Mouse (Mus musculus) MEL (cell line): ENCODE results near the gene Rab31. TPM values are rescaled to one million over a fixed set of nuclear protein-coding genes. Genes with fewer than 3 reads are reported as not detected.

Experiments
- DNase-seq: peaks from one replicate; pipeline ENCODE4 v3.0.0; 2011; ENCODE audit warnings: low read depth, low spot score
- H3K27ac ChIP-seq: 2 replicates; pipeline ENCODE4 v1.5.1; 2012; ENCODE audit warnings: low read depth, mild to moderate bottlenecking, control low read depth, low read length, moderate library complexity; ENCODE audit not compliant: control insufficient read depth
- H3K27me3 ChIP-seq, 2 experiments: fragments of 150-350 bp in 1 of 2; sonication (generic) in 1 of 2; 2 replicates each; pipeline ENCODE4 v1.6.1; 2012; ENCODE audit warnings: low read length in 2 of 2, mild to moderate bottlenecking in 2 of 2, improper control_type of control experiment in 1 of 2, moderate library complexity in 1 of 2; ENCODE audit not compliant: insufficient read depth in 2 of 2, control insufficient read depth in 1 of 2
- H3K36me3 ChIP-seq, 2 experiments: 2 replicates each; pipeline ENCODE4 v1.6.1; 2012 to 2014; ENCODE audit warnings: low read length in 2 of 2, improper control_type of control experiment in 1 of 2, inconsistent platforms in 1 of 2, mild to moderate bottlenecking in 1 of 2; ENCODE audit not compliant: insufficient read depth in 2 of 2, control insufficient read depth in 1 of 2
- H3K4me1 ChIP-seq, 2 experiments: fragments of 150-350 bp in 1 of 2; sonication (generic) in 1 of 2; 2 replicates each; pipeline ENCODE4 v1.6.1; 2012; ENCODE audit warnings: low read length in 2 of 2, improper control_type of control experiment in 1 of 2, mild to moderate bottlenecking in 1 of 2; ENCODE audit not compliant: insufficient read depth in 2 of 2, control insufficient read depth in 1 of 2
- H3K4me3 ChIP-seq, 2 experiments: fragments of 150-350 bp in 1 of 2; sonication (generic) in 1 of 2; 2 replicates each; pipeline ENCODE4 v1.5.1; 2012; ENCODE audit warnings: low read depth in 2 of 2, low read length in 2 of 2, mild to moderate bottlenecking in 2 of 2, moderate library complexity in 2 of 2, control low read depth in 1 of 2, improper control_type of control experiment in 1 of 2; ENCODE audit not compliant: control insufficient read depth in 1 of 2, insufficient read depth in 1 of 2
- H3K79me2 ChIP-seq: 2 replicates; pipeline ENCODE4 v1.6.1; 2012; ENCODE audit warnings: mild to moderate bottlenecking, low read length, moderate library complexity; ENCODE audit not compliant: control insufficient read depth, poor library complexity, insufficient read depth
- H3K9ac ChIP-seq: 2 replicates; pipeline ENCODE4 v1.6.1; 2012; ENCODE audit warnings: low read depth, mild to moderate bottlenecking, control low read depth, low read length, moderate library complexity; ENCODE audit not compliant: control insufficient read depth, poor library complexity, severe bottlenecking
- H3K9me3 ChIP-seq: fragments of 150-350 bp; sonication (generic); replicated peaks from 2 replicates; pipeline ENCODE4 v1.6.1; 2012; ENCODE audit warnings: mild to moderate bottlenecking, low read length, improper control_type of control experiment, moderate library complexity; ENCODE audit not compliant: insufficient read depth
- CHD1 ChIP-seq: IDR thresholded peaks from 2 replicates; pipeline ENCODE4 v1.6.1; 2012; ENCODE audit warnings: low read depth, mild to moderate bottlenecking, inconsistent platforms, low read length, improper control_type of control experiment
- EP300 ChIP-seq, 2 experiments: IDR thresholded peaks; 2 replicates each; pipeline ENCODE4 v1.6.1; 2011; ENCODE audit warnings: improper control_type of control experiment in 2 of 2, low read length in 2 of 2, low read depth in 1 of 2, mild to moderate bottlenecking in 1 of 2
- GATA1 ChIP-seq: IDR thresholded peaks from 2 replicates; pipeline ENCODE4 v1.6.1; 2011; ENCODE audit warnings: low read depth, low read length, improper control_type of control experiment
- HCFC1 ChIP-seq: IDR thresholded peaks from 2 replicates; pipeline ENCODE4 v1.6.1; 2012; ENCODE audit warnings: low read depth, mild to moderate bottlenecking, inconsistent platforms, low read length, improper control_type of control experiment, moderate library complexity
- JUND ChIP-seq: IDR thresholded peaks from 2 replicates; pipeline ENCODE4 v1.6.1; 2011; ENCODE audit warnings: low read depth, mild to moderate bottlenecking, improper control_type of control experiment, low read length
- KAT2A ChIP-seq: conservative IDR thresholded peaks from 2 replicates; pipeline ENCODE4 v1.6.1; 2012; ENCODE audit warnings: low read depth, low read length, improper control_type of control experiment, inconsistent platforms
- MAX ChIP-seq: IDR thresholded peaks from 2 replicates; pipeline ENCODE4 v1.6.1; 2011; ENCODE audit warnings: low read length, improper control_type of control experiment
- MAZ ChIP-seq: IDR thresholded peaks from 2 replicates; pipeline ENCODE4 v1.6.1; 2012; ENCODE audit warnings: low read depth, mild to moderate bottlenecking, inconsistent platforms, low read length, improper control_type of control experiment
- MEF2A ChIP-seq: IDR thresholded peaks from 2 replicates; pipeline ENCODE4 v1.6.1; 2014; ENCODE audit warnings: low read depth, mild to moderate bottlenecking, inconsistent platforms, low read length, improper control_type of control experiment; ENCODE audit not compliant: poor library complexity, insufficient replicate concordance, severe bottlenecking; ENCODE audit errors: extremely low read depth
- MYC ChIP-seq: IDR thresholded peaks from 2 replicates; pipeline ENCODE4 v1.6.1; 2011; ENCODE audit warnings: low read depth, mild to moderate bottlenecking, low read length, improper control_type of control experiment, moderate library complexity
- NELFE ChIP-seq: IDR thresholded peaks from 2 replicates; pipeline ENCODE4 v1.6.1; 2011; ENCODE audit warnings: low read depth, low read length, improper control_type of control experiment
- NRF1 ChIP-seq: IDR thresholded peaks from 2 replicates; pipeline ENCODE4 v1.6.1; 2014; ENCODE audit warnings: low read depth, mild to moderate bottlenecking, inconsistent platforms, low read length, improper control_type of control experiment, moderate library complexity; ENCODE audit not compliant: poor library complexity, insufficient read depth, severe bottlenecking
- POLR2A ChIP-seq, 2 experiments: IDR thresholded peaks; 2 replicates each; pipeline ENCODE4 v1.6.1; 2011 to 2012; ENCODE audit warnings: low read length in 2 of 2, mild to moderate bottlenecking in 2 of 2, control low read depth in 1 of 2, improper control_type of control experiment in 1 of 2, low read depth in 1 of 2, moderate library complexity in 1 of 2; ENCODE audit not compliant: control insufficient read depth in 1 of 2, insufficient read depth in 1 of 2, poor library complexity in 1 of 2
- POLR2AphosphoS2 ChIP-seq: IDR thresholded peaks from 2 replicates; pipeline ENCODE4 v1.6.1; 2011; ENCODE audit warnings: low read length, improper control_type of control experiment
- RAD21 ChIP-seq: IDR thresholded peaks from 2 replicates; pipeline ENCODE4 v1.6.1; 2011; ENCODE audit warnings: mild to moderate bottlenecking, low read depth, low read length, improper control_type of control experiment
- SMC3 ChIP-seq: IDR thresholded peaks from 2 replicates; pipeline ENCODE4 v1.6.1; 2011; ENCODE audit warnings: low read depth, low read length, improper control_type of control experiment
- TAL1 ChIP-seq: IDR thresholded peaks from 2 replicates; pipeline ENCODE4 v1.6.1; 2012; ENCODE audit warnings: mild to moderate bottlenecking, inconsistent platforms, low read length, moderate library complexity, mixed read lengths
- TBP ChIP-seq: IDR thresholded peaks from 2 replicates; pipeline ENCODE4 v1.8.0; 2011; ENCODE audit warnings: low read depth, low read length, improper control_type of control experiment
- TCF12 ChIP-seq: IDR thresholded peaks from 2 replicates; pipeline ENCODE4 v1.6.1; 2014; ENCODE audit warnings: low read depth, mild to moderate bottlenecking, inconsistent platforms, low read length, improper control_type of control experiment, moderate library complexity
- UBTF ChIP-seq: IDR thresholded peaks from 2 replicates; pipeline ENCODE4 v1.6.1; 2012; ENCODE audit warnings: low read depth, mild to moderate bottlenecking, inconsistent platforms, low read length, improper control_type of control experiment, moderate library complexity, borderline replicate concordance; ENCODE audit not compliant: insufficient read depth
- USF1 ChIP-seq: IDR thresholded peaks from 2 replicates; pipeline ENCODE4 v1.6.1; 2014; ENCODE audit warnings: low read depth, mild to moderate bottlenecking, inconsistent platforms, low read length, improper control_type of control experiment, moderate library complexity
- USF2 ChIP-seq, 2 experiments: IDR thresholded peaks; 2 replicates each; pipeline ENCODE4 v1.6.1; 2011 to 2012; ENCODE audit warnings: improper control_type of control experiment in 2 of 2, low read length in 2 of 2, borderline replicate concordance in 1 of 2, inconsistent platforms in 1 of 2, low read depth in 1 of 2, mild to moderate bottlenecking in 1 of 2; ENCODE audit not compliant: insufficient read depth in 1 of 2
- ZKSCAN1 ChIP-seq: IDR thresholded peaks from 2 replicates; pipeline ENCODE4 v1.6.1; 2012; ENCODE audit warnings: low read depth, mild to moderate bottlenecking, inconsistent platforms, low read length, improper control_type of control experiment, moderate library complexity
- ZMIZ1 ChIP-seq: IDR thresholded peaks from 2 replicates; pipeline ENCODE4 v1.6.1; 2012; ENCODE audit warnings: low read depth, mild to moderate bottlenecking, inconsistent platforms, low read length, improper control_type of control experiment, moderate library complexity
- ZNF384 ChIP-seq: IDR thresholded peaks from 2 replicates; pipeline ENCODE4 v1.6.1; 2012; ENCODE audit warnings: low read depth, mild to moderate bottlenecking, inconsistent platforms, low read length, improper control_type of control experiment
- polyA plus RNA-seq, 2 experiments: library from polyadenylated mRNA; stranded (reverse) in 1 of 2; unstranded in 1 of 2; fragments of >175 nt in 1 of 2; fragments of >200 nt in 1 of 2; gene quantifications; 2 replicates each; pipeline versions ENCODE4 v1.2.1 to v1.2.4; 2012; ENCODE audit warnings: low replicate concordance in 2 of 2, low read depth in 1 of 2; ENCODE audit not compliant: insufficient read length in 2 of 2, insufficient read depth in 1 of 2, missing spikeins in 1 of 2
- total RNA-seq: library from RNA; depleted of rRNA; stranded (reverse); fragments of 300-350 nt; gene quantifications from 2 replicates; pipeline ENCODE4 v1.2.3, GENCODE M21; 2012

The Rab31 gene
- total and polyA plus RNA-seq, 3 experiments: 23.6 to 25.7 TPM; not detected in 1

DNA sequence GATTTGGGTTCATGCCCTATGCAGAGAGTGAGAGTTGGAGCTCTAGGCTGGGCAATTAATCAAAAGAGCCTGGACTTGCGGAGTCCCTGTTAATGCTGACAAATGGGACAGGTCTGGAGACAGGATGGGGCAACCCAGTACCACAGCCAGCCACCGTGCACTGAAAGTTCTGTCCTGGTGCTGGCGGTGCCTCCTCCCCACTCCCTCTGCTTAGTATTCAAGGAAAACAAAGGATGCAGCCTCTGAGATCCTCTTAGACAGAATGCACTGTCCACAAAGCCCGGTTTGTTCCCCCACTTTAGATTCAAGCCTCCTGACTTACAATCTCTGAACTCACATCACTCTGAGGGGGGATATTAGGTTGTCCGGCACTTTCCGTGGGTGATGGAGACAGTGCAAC lies 26.2 kb downstream of the Rab31 start:
- Histone ChIP-seq H3K4me3 (no peak overlapping the region), H3K79me2 (0 out of 2 replicates have a peak, but pooled peaks cover 1% of the 10 kb centered on the region), H3K9ac (no peak overlapping the region), H3K27ac (no peak overlapping the region), H3K4me1 (no peaks in the 10 kb centered on the region), H3K27me3 (no peaks in the 10 kb centered on the region), H3K9me3 (no peaks in the 10 kb centered on the region), H3K36me3 (no peaks in the 10 kb centered on the region)
- DNase-seq: no peak
- no peak for TF ChIP-seq EP300 (IDR thresholded peaks at IDR 0.05; ENCODE audit: low read depth in 1 of 2, low read length in 2 of 2)
- no peak for TF ChIP-seq POLR2A (IDR thresholded peaks at IDR 0.05; ENCODE audit: control insufficient read depth in 1 of 2, insufficient read depth in 1 of 2, low read depth in 1 of 2, low read length in 2 of 2, poor library complexity in 1 of 2)
- no peak for TF ChIP-seq MEF2A
- no peak for TF ChIP-seq SMC3
- TF ChIP-seq RAD21: no peak
- no peak for TF ChIP-seq USF2 (IDR thresholded peaks at IDR 0.05; ENCODE audit: borderline replicate concordance in 1 of 2, insufficient read depth in 1 of 2, low read depth in 1 of 2, low read length in 2 of 2)
- TF ChIP-seq UBTF: no peak
- TF ChIP-seq TCF12: no peak
- no peak for TF ChIP-seq USF1
- TF ChIP-seq POLR2AphosphoS2: no peak
- TF ChIP-seq CHD1: no peak
- TF ChIP-seq KAT2A: no peak
- TF ChIP-seq ZNF384: no peak
- no peak for TF ChIP-seq ZKSCAN1
- no peak for TF ChIP-seq JUND
- TF ChIP-seq HCFC1: no peak

DNA sequence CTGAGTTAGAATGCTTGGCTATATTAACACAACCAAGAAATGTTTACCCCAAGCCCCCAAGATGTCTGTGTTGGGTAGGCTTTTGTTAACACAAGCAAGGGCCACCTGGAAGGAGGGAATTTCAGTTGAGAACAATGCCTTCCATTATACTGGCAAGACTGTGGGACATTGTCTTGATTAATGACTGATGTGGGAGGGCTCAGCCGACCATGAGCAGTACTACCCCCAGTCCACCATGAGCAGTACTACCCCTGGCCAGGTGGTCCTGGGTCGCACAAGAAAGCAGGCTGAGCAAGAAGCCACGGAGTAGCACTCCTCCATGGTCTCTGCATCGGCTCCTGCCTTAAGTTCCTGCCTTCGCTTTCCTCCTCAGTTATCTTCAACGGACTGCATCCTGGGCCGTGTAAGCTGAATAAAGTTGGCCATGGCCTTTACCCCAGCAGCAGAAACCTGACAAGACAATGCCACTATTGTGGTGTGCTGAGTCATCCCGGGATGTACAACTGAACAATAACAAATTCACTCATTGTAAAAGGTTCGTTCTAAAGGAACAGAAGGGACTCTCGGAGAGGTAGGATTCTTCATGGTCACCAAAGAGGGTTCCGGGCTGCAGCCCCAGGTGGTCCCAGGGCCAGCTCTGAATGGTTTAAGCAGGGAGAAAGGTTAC lies 28.8 kb downstream of the Rab31 start:
- H3K27ac ChIP-seq: no peak overlapping the region
- no peaks in the 10 kb centered on the region for H3K27me3 ChIP-seq
- no peak for TF ChIP-seq NELFE
- no peak for TF ChIP-seq ZMIZ1
- TF ChIP-seq TBP: no peak
- TF ChIP-seq MAZ: no peak
- TF ChIP-seq RAD21: no peak
- no peak for TF ChIP-seq KAT2A
- TF ChIP-seq NRF1: no peak
- TF ChIP-seq GATA1: no peak
- no peak for TF ChIP-seq TAL1
- TF ChIP-seq TCF12: no peak
- no peak for TF ChIP-seq UBTF
- TF ChIP-seq MYC: no peak
- no peak for TF ChIP-seq MAX
- H3K4me3 ChIP-seq: no peak overlapping the region
- H3K79me2 ChIP-seq: 0 out of 2 replicates have a peak, but pooled peaks cover 1% of the 10 kb centered on the region
- no peaks in the 10 kb centered on the region for H3K4me1 ChIP-seq
- no peak overlapping the region for H3K9ac ChIP-seq
- no peaks in the 10 kb centered on the region for H3K9me3 ChIP-seq
- H3K36me3 ChIP-seq: no peaks in the 10 kb centered on the region
- no peak for DNase-seq
